Mouse (Mus musculus) B cell, adult (primary cell): ENCODE data around the gene Tmem100. TPM values are rescaled to one million over a fixed set of nuclear protein-coding genes. Genes with fewer than 3 reads are reported as not detected.

ENCODE experiments used
- total RNA-seq: library from RNA; stranded (reverse); gene quantifications from 4 replicates; pipeline ENCODE4 v1.2.4, GENCODE M21; 2023; ENCODE audit not compliant: inconsistent age

Tmem100 gene
- total RNA-seq = 0.57 to 1.1 TPM (median 0.58 TPM) in 3 of 4 replicates, not detected in the other

GRCm38 (mm10) chr11:90029841-90030398 lies at the start of gene Tmem100:
TSS of gene Tmem100 (plus strand) at chr11:90030348.

GRCm38 (mm10) chr11:90002231-90002986 lies 27.7 kb upstream of the Tmem100 start, which contains the start of gene Pctp:
TSS of gene Pctp (minus strand) at chr11:90002894.

Other genes with a start within 250 kb of the Tmem100 start
- gene Pctp, start 27.5 kb upstream of the Tmem100 start, total RNA-seq = 7.0 to 8.3 TPM (median 8.0 TPM) in 4 replicates
- gene Gm45716, start 157.3 kb downstream of the Tmem100 start, total RNA-seq = 1.5 to 2.1 TPM (median 2.0 TPM) in 4 replicates
- 9.9 to 17.0 TPM (median 10.9 TPM) in 4 replicates for gene Mmd, start 219.1 kb downstream of the Tmem100 start, total RNA-seq